Mouse (Mus musculus) urinary bladder, postnatal 14 days (tissue): ENCODE results near the gene Lgals7.
A peak's percentile ranks its signal among the peaks of the same experiment; 100 is the strongest.
"Not testable (repeated sequence)": the region's sequence is repeated elsewhere in the genome, so short reads cannot be mapped to it uniquely, and the experiment has no call there.

Experiments used
- DNase-seq: peaks from one replicate; pipeline ENCODE4 v3.0.0; 2021; ENCODE audit warnings: low spot score

Lgals7 gene

DNA sequence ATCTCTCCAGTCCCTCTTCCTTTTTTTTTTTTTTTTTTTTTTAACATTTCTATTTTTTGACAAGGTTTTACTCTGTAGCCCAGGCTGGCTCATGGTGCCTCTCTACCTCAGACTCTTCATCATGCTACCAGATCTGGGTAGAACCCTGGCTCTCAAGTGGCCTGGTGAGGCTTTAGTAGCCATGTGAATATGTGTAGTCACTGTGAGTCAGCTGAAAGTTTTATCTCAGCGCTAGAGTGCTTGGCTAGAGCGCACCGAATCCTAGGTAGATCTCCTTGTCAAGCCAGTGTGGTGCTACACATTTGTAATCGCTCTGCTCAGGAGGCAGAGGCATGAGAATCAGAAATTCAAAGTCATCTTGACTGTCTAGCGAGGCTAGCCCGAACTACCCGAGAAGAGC, 13.5 kb downstream of the Lgals7 start:
- no peak for DNase-seq

DNA sequence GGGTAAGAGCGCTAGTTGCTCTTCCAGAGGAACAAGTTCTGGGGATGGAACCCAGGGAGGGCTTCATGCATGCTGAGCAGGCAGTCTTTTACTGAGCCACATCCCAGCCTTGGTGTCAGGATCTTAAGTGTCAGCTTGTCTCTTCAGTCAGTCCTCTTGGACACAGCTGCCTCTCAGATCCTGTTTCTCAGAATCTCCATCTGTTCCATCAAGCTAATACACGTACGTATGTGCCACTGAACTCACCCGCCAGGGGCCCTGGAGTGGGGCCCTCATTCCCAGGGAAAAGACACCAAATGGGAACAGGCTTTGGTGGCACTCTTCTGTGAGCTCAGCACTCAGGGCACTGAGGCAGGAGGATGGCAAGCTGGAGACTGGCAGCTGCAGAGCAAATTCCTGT, 14.2 kb downstream of the Lgals7 start:
- no peak for DNase-seq

DNA sequence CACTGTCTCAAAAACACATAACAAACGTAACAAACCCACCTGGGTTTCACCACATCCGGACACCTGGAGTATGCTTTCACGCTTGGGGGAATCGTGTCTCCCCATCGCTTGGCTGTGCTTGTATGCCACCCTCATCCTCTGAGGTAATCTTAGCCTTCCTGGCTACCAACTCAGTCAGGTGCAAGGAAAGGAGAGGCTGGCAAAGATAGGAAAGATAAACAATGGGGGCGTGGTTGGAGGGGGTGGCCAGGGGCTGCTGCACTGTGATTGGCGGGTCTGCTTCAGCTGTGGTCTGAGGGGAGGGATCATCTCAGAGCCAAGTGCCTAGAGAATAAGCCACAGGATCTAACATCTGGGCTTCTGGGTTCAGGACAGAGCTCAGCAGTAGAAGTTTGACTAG, 16.0 kb downstream of the Lgals7 start:
- no peak for DNase-seq

DNA sequence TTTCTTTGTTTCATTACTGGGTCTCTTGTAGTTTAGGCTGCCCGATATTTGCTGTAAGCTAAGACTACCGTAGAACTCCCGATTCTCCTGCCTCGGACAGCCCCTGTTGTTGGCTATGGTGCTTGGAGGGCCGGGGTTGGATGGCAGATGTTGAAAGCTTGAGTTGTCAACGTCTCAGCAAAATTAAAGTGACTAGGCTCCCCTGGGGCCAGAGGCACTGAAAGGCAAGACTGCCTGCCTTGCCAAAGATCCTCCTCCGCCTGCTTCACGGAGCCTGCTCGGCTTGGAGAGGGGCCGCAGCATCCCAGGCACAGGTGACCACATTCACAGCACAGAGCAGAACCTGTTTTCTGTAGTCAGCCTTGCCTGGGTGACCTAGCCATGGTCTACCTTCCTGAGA, 16.9 kb downstream of the Lgals7 start:
- DNase-seq, result no peak

DNA sequence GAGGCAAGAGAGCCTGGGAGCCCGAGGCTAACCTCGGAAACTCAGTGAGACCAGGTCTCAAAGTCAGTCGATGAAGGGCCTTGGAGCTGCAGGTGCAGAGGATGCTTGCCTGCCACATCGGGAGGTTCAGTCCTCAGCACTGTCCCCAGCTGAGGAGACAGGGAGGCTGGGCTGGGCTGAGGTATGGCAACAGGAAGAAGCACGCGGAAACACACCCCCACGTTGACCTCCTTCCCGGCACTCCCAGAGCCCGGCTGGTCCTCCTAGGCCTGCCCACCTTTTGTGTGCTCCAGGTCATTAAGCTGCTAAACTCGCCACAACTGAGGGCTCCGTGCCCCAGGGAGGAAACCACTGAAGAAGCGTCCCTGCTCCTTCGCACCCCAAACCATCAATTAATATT, 17.5 kb downstream of the Lgals7 start, which contains the start of gene Capn12:
TSS of gene Capn12 (plus strand) at position 224 of the 400 bp plus-strand sequence.
- no peak for DNase-seq

DNA sequence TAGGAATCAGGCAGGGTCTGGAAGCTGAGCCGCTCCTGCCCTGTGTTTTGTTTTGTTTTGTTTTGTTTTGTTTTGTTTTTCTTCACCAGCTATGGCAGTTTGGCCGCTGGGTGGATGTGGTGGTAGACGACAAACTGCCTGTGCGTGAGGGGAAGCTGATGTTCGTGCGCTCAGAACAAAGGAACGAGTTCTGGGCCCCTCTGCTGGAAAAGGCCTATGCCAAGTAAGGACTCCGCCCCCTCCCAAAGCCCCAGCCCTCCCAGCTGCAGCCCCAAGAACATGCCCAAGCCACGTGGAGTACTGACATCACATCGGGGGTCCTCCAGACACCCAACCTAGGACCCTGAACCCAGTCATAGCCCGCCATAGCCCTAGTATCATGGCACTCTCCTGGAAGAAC, 19.4 kb downstream of the Lgals7 start:
- DNase-seq, result no peak

DNA sequence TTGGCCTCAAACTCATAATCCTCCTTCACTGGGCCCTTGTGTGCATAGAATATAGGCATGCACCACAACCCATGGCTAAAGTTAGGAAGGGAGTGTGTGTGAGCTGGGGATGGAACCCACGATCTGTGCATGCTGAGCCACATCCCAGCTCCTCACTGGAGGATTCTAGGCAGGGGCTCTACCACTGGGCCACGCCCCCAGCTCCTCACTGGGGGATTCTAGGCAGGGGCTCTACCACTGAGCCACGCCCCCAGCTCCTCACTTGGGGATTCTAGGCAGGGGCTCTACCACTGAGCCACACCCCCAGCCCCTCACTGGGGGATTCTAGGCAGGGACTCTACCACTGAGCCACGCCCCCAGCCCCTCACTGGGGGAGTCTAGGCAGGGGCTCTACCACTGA, 20.1 kb downstream of the Lgals7 start:
- DNase-seq, result not testable (repeated sequence)

DNA sequence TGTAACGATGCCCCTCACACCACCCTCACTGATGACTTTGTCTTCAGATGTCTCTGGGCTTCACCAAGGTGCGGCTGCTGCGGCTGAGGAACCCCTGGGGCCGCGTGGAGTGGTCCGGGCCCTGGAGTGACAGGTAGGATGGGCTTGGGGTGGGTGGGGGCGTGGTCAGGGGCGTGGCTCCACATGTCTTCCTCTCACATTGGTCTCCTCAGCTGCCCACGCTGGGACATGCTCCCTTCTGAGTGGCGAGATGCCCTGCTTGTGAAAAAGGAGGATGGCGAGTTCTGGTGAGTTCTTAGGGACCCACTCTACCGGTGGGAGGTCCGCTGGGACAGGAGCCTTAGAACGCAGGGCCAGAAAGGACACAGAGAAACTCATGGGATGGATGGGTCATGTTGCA, 22.8 kb downstream of the Lgals7 start:
- no peak for DNase-seq

DNA sequence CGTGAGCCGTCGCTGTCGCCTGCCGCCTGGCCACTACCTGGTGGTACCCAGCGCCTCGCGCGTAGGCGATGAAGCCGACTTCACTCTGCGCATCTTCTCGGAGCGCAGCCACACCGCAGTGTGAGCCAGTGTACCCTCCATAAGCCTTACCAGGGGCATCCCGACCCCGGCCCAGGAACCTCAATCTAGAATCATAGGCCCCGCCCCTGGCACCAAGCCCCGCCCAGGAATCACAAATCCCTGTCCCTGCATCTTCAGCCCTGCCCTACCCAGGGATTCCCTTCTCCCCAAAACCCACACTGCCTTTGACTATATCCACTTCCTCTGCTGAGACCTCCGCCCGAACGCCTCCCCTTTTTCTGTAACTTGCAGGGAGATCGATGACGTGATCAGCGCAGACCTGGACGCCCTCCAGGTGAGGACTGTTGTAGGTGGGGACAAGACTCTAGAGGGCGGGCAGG, 25.1 kb downstream of the Lgals7 start:
- no peak for DNase-seq

DNA sequence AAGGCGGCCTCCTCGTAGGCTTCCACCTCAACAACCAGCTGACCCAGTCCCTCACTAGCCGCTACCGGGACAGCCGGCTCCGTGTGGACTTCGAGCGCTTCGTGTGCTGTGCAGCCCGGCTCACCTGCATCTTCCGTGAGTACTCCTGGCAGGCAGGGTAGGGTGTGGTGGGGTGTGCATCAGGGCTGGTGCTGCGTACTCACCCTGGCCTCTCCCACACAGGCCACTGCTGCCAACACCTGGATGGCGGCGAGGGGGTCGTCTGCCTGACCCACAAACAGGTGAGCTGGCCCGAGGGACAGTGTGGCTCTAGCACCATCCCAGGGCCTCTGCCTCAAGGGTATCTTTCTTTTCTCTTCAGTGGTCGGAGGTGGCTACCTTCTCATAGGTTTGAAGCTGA, 28.9 kb downstream of the Lgals7 start:
- no peak for DNase-seq

DNA sequence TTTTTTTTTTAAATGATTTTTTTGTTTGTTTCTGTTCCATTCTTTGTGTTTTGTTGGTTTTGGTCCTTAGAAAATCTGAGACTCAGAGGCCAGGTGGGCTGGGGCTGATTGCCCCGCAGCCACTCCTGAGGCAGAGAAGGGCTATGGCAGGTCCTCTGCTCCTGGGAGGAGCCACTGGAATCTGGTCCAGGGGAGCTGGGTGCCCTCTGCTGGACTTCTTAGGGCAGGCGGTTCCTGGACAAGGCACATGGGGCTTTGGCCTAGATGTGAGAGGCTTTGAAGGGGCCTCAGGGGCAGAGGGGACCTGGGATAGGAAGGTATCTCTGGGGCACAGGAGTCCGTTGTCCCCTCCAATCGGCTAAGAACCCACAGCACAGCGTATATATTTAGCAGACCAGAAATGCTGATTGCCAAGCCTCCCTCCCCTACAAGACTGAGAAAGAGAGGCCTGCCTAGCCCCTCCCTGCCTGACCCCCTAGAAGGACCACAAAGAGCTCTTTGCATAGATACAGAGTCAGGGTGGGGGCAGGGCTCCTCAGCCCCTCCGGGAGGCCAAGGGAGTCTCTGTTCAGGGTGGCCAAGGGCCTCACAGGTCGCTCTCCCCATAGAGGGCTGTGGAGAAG, 30.1 kb downstream of the Lgals7 start:
- peak; percentile 52 for DNase-seq

DNA sequence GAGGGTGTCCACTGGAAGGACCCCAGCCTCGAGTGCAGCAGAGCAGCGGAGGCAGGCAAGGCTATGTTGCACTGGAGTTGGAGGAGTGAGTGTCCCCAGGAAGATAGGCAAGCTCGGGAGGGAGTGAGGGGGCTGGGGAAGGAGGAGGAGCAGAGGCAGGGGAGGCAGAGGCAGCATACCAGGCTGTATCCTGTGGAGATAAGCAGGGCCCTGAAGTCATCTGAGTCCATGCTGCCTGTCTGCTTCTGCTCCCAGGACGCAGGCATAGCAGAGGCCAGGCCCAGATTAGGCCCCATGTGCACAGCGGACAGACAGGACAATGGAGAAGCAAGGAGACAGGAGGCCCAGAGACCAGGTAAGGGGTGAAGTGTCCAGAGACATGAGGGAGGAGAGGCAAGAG, 31.3 kb downstream of the Lgals7 start:
- no peak for DNase-seq

DNA sequence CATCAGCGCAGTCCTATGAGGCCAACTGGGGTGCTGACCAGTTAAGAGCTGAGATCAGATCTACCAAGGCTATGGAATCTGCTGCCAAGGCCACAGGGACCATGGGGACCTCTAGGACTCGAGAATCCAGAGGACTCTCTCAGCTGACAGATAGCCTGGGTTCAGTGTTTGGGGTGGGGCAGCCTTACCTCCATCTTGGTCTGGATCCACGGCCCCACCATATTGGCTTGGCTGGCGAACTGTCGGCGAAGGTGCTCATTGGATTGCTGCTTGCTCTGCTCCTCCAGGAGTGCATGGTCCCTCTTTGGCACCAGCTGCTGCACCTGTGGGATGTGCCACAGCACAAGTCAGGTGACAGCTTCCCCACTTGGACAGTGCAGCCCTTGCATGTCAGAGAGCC, 34.0 kb downstream of the Lgals7 start:
- no peak for DNase-seq

DNA sequence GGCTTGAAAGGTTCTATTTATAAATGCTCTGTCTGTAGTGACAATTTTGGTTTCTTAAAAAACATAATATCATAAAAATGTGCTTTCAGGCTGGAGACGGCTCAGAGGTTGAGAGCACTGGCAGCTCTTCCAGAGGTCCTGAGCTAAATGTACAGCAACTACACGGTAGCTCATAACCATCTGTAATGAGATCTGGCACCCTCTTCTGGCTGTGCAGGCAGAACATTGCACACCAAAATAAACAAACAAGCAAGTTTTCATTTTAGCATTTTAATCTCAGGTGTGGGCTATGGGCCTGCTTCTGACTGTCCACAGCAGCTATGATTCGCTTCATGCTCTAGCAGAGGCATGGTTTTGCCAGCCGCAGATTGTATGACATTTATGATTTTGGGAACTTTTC, 36.3 kb downstream of the Lgals7 start:
- no peak for DNase-seq

DNA sequence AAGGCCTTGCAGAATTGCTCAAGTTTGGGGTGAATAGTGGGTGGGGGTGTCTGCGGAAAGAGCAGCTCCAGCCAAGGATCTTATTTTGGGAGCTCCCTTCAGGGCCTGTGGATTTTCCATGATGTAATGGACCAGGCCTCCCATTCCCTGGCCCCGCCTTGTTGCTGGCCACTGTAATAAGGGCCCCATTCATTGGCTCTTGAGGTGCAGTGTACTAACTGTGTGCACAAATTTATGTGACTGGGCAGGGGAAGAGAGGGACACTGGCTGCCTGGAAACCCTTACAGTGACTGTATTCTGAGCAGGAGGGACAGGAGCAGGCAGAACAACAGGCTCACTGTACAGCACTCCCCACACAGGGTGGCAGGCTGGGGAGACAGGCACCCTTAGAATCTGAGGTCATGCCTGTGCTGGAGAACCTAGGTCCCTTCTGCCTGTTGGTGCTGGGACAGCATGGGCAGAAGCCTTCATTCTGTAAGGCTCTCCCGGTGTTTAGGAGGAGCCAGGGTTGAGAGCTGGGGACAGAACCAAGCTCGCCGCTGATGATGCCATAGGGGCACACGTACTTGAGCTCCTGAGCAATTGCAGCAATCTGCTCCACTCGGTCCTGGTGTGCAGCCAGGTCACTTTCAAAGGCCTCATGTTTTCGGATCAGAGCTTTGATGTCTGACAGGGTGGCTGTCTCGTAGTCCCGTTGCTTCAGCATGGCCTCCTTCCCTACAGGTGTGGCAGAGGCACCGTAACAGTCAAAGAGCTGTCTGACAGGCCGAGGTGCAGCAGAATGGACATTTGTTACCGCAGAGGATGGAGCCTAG, 37.9 kb downstream of the Lgals7 start:
- no peak for DNase-seq

DNA sequence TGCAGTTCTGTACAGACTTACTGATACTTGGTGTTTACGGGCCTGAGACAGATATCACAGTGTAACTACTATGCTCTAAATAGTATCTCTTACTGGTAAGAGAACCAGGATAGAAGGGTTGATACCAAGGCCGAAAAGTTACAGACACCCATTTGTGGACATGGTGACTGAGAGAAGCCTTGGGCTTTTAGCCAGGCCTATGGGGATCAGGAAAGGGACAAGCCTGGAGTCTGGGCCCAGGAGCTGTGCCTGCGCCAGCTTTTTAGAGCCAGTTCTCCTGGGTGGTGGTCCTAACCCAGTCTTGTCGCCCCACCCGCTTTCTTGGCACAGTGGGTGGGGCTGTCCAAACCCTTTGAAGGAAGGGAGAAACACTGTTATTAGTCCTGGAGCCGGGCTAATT, 38.5 kb downstream of the Lgals7 start:
- no peak for DNase-seq

DNA sequence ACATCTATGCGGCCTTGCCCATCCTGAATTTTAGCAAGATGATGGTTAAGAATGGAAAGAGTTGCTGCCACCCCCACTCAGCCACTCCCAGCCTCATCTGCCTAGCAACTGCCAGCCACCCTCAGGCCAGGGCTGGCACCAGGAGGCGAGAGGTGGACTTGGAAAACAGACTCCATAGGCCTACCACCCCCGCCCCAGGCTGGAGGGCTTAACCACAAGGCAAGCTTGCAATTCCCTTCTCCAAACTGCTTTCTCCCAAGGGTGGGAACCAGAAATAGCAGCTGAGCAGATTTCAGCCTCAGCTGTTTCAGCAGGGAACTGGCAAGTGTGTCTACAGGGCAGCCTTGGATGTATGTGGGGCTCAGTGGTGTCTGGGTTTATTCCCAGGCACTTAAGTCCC, 39.2 kb downstream of the Lgals7 start:
- DNase-seq, result no peak

DNA sequence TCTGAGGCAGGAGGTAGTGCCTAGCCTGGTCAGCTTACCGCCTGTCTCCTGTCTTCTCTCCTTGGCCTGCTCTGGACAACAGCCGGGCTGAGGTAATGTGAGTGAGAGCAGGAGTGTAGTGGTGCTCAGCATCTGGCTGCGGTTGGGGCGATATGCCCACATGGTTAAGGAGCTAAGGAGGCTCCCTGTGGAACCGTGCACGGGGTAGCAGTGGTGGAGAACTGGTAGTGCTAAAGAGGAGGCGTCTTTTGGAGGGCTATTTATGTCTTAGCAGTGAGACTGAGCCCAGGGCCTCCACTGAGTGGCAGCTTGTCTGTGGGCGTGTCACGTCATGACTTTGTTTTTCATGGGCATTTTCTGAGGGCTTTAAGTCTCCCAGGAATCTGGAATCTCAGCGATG, 40.1 kb downstream of the Lgals7 start:
- no peak for DNase-seq

DNA sequence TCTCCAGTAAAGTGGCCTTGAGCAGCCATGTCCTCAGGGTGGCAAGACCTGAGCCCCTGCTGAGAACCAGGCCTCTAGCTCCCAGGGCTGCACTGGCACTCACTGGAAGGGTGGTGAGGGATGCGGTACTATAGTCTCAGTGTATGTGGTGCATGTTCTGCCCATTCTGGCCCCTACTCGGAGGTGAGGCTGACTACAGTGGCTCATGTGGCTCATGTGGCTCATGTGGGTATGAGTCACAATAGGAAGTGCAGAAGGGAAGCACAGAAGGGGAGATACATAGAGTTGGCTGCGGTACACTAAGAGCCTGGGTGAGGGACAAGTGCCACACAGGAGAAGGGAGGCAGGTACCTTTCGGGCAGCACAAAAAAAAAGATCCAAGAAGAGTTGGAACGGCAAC, 43.5 kb downstream of the Lgals7 start:
- no peak for DNase-seq

DNA sequence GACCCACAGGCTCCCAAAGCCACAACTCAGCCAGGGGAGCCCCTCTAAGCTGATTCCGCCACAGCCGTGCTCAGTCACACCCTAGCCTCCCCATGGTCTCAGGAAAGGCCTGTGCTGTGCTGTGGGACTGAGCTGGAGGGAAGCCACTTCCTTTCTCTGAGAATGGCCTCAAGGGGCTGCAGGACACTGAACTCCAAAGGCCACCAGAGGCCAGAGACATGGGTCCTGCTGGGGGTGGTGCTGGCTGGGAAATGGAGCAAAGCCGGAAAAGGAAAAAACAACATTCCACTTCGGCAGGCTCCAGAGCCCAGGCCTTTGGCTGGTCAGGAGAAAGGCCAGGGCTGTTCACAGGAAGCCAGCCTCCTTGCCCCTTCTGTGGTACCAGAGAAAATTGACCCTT, 48.0 kb downstream of the Lgals7 start:
- DNase-seq, result no peak

DNA sequence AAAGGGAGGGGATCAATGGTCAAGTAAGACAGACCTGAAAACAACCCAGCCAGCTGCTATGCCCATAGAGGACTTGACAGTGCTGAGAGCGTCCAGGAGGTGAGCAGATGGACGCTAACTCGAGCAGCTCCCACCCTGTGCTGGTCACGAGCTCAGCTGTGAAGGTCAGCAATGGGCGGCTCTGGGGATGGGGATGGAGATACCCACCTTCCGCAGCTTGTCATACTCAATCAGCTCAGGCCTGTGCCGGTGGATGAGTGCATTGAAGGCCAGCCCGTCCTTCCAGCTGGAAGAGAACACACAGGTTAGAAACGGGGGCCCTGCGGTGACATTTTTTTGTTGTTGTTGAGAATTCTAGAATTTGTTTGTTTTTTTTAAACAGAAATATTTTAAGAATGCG, 49.5 kb downstream of the Lgals7 start:
- DNase-seq, result no peak
